Mouse (Mus musculus) adrenal gland, adult 18-20 months (tissue): ENCODE results near the gene Alx3. TPM values are rescaled to one million over a fixed set of nuclear protein-coding genes. Genes with fewer than 3 reads are reported as not detected.
A peak's percentile ranks its signal among the peaks of the same experiment; 100 is the strongest.
"Not testable (repeated sequence)": the region's sequence is repeated elsewhere in the genome, so short reads cannot be mapped to it uniquely, and the experiment has no call there.

Experiments used
- DNase-seq, 2 experiments: peaks; one replicate each; pipeline ENCODE4 v3.0.0; 2021 to 2022; ENCODE audit warnings: low spot score in 2 of 2
- total RNA-seq, 2 experiments: library from RNA; stranded (reverse); gene quantifications; 1 replicate in 1 of 2; 2 replicates in 1 of 2; pipeline ENCODE4 v1.2.3; 2021

Gene Alx3
- total RNA-seq, 2 experiments from 2014 or later, result not detected

DNA sequence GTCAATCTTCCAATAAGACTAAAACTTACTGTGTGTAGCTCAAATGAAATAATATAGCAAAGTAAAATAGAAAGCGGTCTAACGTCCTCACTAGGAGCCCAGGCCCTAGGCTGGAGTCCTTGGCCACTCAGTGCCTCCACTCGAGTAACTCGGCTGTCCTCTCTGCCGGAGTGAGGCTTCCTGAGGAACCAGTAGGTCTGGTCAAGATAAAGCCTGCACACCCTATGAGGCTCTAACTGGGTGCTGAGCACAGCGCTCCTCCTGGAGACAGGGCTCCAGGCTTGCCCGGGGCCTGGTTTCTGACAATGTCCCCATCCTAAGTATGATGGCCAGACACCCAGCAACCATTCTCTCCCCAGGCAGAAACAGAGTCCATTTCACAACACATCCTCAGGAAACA lies 27.7 kb downstream of the Alx3 start:
- peak in 1 of 2 experiments; percentile 15 for DNase-seq

DNA sequence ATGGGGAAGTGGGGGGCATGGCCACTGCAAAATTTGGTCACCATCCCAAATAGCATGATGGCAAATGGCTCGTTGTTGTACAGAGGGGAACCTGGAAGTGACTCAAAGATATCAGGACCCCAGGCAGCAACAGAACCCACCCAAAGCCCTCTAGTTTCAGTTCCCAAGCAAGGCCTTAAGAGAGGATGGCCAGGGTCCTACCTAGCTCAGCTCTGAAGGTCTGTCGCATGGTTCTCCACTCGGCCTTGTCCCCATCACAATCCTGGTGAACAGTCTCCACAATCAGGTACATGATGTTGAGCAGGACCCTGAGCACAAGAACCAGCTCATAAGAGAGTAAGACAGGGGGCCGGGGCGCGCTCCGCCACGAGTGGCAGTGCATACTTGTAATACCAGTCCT lies 29.6 kb downstream of the Alx3 start:
- DNase-seq, result peak in 1 of 2 experiments; percentile 13

DNA sequence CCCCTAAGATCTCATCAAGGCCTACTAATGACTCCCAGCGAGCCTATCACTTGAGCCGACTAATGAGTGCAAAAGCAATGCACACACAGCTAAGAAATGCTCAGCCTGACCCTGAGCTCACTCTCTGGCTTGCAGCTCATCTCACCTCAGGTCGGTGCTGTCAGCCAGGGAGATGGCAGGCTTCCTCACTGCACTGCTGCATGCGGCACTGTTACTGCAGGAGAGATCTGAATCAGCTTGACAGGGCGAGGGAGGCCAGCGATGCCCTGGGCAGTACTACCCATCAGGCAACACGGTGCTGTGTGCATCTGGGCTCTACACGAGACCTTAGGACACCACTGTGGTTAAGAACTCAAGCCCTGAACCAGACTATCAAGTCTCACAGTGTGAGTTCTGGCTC lies 30.7 kb downstream of the Alx3 start:
- DNase-seq, result no peak

DNA sequence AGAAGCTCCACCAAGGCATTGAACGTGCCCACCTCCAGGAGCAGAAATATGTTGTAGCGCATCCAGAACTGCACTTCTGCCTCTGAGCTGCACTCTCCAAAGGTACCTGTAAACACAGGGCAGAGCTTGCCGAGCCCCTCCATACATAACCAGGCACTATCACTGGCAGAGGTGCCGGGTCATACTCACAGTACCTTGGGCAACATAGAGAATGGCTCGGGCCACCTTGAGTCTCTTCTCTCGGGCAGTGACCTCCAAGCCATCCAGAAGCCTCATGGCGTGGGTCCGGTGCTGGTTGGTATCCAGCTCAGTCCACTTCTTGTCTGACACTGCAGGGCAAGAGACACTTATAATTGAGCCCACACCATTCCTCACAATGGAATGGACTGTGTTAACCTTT lies 31.9 kb downstream of the Alx3 start:
- no peak for DNase-seq

DNA sequence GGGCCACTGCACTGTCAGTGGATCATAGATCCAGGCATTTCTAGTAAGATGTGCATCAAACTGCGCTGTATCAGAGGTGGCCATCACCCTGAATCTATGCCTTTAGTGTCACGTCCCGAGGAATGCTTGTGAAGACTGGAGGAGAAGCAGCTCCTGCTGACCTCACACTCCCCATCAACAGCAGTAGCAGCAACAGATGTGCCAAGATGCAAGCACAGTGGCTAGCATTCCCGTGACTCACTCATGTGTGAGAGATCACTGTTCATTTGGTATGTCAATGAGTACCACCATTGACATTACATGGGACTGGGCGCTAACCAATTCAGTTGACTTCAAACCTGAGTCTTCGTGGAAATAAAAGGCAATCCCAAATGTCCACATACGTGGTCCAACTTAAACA lies 32.8 kb downstream of the Alx3 start:
- no peak for DNase-seq

DNA sequence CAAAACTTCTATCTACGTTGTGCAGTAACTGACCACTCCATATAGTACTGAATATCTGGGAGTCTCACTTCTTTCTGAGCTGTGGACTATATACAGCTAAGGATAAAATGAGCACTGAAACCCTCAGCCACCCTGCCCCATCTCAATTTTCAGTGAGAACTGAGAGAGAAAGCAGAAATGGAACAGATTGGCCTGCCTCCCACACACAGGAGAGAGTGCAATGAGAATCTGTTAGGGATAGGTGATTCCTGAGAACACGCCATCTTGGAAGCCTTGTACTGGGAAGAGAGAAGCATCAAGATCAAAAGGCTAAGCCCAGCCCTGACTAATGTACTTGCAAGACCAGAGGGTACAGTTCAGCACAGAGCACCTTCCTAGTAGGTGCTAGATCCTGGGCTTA lies 33.7 kb downstream of the Alx3 start:
- DNase-seq, result no peak

DNA sequence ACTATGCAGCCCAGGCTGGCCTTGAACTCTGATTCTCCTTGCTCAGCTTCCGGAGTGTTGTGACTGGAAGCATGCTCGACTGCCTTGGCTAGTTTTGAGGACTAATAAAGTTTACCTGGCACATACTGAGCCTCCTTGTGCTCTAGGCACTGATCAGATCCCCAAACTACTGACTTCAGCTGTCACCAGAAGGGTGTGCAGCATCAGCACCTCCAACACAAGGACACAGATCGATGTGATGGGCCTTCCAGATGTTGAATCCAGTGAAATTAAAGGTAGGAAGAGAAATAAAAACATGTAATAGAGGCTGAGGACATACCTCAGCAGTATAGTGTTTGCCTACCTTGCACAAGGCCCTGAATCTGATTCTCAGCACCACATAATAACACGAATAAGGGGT lies 34.6 kb downstream of the Alx3 start:
- no peak for DNase-seq

DNA sequence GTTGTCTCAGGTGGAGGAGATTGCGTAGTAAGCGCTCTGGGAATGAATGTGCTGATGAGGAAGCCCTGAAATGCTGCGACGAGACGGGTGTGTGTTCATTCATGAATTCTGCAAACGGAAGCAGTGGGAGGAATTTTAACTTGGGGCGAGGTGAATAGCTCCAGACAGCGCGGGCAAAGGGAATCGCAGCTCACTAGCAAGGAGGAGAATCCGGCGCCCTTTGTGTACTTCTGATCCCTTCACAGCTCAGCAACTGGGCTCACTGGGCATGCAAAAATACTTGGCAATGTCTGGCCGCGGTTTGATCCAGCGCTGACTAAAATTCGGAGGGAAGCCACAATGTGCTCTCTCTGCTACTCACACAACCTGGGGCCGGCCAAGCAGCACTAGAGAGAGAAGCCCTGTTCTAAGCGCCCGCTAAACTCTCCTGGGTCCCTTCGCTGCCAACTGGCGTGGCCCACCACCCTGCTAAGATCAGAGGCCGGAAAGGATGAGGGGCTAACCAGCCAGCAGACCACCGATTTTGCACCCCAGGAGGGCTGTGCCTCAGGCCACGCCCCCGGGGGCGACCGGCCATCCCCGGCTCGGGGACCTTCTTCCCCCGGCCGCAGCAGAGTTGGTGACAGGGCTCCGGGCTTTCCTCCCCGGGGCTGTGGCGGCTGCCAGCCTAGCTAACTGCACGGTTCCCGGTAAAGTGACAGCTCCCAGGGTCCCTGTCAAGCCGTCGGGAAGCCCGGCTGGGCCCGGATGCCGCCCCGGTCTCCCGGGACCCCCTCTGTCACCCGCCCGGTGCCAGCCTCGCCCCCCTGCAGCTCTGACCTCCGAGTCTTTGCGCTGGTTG lies 36.1 kb downstream of the Alx3 start, which contains the start of gene Gm10961:
TSS of gene Gm10961 (plus strand) at position 641 of the 841 bp plus-strand sequence.
- DNase-seq, result no peak

DNA sequence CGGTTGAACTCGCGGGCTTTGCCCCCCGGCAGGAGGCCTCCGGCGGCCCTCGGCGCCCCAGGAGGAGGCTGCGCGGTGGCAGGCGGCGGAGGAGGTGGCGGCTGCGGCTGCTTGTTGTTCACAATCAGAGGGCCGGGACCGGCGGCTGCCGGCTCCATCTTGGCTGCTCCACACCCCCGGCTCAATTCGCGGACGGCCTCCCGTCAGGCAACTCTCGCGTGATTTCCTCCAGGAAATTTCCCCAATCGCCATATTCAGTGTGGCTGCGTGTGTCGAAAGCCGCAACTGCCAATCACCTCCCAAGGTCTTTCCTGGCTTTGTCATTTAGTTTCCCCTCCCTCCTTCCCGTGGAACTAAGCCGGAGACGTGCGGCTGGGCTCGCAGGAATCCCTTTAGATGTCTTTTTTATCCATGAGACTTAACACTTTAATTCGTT lies 36.7 kb downstream of the Alx3 start, which contains the start of gene Strip1:
TSS of gene Strip1 (minus strand) at position 172 of the 436 bp plus-strand sequence.
- DNase-seq, result peak; percentile 83

DNA sequence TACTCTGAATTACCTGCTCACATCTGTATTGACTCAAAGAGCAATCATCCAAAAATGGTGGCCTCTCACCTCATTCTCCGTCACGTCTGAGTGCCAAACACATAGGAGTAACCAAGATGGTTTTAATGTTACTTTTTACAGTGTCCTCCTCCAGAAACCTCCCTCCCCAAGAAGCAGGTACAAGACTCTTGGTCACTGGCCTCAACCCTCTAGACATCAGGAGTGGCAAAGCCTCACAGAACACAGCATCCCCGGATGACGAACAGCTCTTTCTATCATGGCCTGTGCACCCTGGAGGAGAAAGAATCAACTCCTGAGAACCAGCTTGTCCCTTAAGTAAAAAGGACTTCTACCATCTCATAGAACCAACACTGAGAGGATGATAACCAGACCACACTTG lies 38.0 kb downstream of the Alx3 start:
- no peak for DNase-seq

DNA sequence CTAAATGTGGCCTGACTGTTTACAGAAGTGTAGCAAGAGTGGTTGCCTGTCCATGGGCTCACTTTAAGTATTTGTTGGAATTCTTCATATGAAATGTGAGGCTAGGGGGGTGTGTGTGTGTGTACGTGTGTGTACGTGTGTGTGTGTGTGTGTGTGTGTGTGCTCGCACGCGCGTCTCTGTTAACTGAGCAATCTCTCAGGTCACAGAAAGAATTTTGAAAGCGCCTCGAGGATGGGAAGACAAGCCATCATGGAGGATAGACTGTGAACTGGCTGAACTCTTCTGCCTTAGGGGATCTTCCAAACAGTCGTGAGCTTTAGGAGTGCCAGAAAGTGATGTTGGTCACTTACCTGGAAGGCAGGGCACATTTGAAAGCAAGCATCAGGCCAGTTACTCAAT lies 39.1 kb downstream of the Alx3 start:
- no peak for DNase-seq

DNA sequence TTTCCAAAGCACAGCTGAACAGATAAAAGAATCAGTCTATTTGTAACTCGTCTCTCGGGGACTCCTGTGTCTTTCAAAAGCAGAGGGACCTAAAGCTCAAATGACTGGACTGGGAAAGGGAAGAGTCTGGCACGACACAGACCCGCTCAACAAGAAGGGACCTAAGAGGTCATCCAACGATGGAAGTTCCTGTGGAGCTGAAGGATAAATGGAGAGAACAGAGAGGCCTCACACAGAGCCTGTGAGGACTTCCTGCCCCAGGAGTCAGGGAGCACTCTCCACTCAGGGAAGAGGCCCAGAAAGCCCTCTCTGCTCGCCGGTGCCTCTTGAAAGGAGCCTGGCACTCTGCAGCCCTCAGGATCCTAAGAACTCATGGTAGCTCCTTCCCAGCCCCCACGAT lies 41.0 kb downstream of the Alx3 start:
- DNase-seq, result no peak

DNA sequence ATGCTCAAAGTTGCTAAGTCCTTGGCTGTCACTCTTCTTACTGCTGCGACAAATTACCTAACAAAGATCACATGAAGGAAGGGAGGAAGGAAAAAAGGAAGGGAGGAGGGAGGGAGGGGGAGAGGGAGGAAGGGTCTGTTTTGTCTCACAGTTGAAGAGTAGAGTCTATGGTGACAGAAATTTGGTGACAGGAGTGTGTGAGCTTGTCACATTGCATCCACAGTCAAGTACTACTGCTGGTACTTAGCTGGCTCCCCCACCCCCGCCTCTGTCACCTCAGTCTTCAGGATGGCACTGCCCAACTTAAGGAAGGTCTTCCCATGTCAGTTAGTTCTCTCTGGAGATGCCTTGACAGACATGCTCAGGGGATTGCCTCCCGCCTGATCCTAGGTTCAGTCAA lies 41.4 kb downstream of the Alx3 start:
- no peak for DNase-seq

DNA sequence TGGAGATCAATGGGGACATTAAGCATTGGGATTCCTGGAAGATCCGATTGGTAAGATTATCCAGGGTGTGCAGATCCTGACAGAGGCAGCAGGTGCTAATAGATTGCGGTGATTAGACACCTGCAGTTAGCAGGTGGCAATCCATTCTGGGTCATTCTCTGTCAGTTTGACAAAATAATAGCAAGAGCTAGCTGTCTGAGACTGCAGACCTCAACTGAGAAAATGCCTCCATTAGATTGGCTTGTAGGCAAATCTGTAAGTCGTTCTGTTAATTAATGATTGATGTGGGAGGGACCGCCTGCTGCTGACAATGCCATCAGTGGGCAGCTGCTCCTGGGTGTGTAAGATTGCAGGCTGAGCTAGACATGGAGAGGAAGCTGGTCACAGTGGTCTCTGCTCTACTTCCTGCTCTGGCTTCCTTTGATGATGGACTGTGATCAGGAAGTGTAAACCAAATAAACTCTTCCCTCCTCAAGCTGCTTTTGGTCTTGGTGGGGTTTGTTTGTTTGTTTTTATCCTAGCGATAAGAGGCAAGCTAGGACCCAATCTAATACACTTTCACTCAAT lies 42.9 kb downstream of the Alx3 start:
- DNase-seq, result no peak

DNA sequence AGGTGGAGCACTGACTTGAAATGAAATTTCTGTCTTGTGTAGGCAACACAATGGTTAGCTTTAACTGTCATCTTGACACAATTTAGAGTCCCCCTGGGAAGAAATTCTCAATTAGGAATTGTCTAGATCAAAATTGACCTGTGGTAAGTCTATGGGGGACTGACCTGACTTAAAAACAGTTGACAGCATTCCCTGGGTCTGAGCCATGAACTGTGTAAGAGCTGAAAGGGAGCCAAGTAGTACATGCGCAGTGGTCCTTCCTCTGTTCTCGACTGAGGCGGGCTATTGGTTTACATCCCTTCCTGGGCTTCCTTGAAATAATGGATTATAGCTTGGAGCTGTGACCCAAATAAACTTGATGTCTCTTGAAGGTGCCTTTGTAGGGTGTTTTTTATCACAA lies 52.1 kb downstream of the Alx3 start:
- no peak for DNase-seq

DNA sequence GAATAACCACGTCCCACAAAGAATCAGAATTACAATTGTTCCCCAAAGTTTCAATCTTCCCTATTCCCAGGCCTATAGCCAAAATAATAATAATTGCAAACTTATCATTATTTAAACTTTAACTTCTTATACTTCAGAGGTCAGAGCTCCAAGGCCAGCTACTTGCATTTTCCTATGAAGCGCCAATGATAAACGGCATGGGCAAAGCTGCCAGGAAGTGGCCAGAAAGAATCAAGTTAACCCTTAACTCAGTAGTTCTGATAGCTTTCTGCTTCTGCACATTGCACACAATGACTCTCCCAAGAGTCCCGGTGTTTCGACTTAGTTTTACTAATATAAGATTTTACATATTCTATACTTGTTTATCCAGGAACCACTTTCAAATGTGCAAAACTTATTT lies 55.4 kb downstream of the Alx3 start:
- not testable (repeated sequence) for DNase-seq

DNA sequence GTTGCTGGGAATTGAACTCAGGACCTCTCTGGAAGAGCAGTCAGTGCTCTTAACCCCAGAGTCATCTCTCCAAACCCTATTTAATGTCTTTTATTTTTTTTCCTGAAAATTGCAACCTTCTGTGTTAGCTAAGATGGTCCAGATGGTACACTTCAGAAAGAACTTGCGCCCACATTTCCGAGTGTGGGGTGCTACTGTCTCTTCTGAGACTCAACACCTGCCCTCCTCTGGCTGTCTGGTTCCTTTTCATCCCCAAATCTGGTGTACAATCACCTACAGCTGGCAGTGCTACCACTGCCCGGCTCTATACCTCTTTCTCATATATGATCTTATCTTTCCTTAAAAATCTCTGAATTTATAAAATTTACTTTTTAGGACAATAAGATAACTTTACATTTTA lies 58.1 kb downstream of the Alx3 start:
- DNase-seq, result no peak

DNA sequence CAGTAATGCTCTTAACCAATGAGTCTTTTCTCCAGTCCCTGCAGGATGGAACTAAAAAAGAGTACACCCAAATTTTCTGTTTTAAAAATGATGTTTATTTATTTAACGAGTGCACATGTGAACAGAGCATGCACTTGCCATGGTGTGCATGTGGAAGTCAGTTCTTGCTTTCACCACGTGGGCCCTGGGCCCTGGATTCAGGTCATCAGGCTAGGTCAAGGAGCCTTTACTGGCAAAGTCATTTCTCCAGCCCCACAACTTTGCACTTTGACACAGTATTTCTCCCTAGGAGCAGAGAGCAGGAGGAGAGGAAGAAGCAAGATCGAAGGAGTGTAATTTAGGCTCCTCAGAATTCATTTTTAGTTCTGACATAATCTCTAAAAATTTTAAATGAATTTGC lies 60.0 kb downstream of the Alx3 start:
- no peak for DNase-seq
